Mouse (Mus musculus): ENCODE measurements around the gene Grip1. TPM values are rescaled to one million over a fixed set of nuclear protein-coding genes. Genes with fewer than 3 reads are reported as not detected.
A peak's percentile ranks its signal among the peaks of the same experiment; 100 is the strongest.

Gene Grip1
- polyA plus RNA-seq, 1 experiment = 5.0 TPM

DNA sequence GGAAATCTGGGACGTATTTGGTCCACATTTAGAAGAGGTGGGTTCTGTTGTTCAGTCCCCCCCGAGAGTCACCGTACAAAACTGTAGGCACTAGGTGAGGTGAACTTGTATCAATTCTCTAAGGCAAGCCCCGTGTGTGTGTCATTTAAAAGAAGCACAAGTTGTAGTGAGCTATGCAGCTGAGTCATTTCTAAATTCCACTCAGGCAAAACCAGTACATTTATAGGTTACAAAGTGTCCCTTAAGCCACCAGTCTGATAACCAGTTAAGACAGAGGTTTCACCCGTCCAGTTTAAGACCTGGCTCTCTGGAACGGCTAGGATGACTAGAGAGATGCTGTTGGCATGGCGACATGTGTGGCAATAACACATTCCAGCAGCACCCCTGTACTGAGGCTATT is 351.5 kb downstream of the Grip1 start:
- H3K4me3 ChIP-seq (replicated peaks; ENCODE audit: insufficient read depth, low read depth, low read length) = no peak overlapping the region
- no peak for DNase-seq
- H3K27ac ChIP-seq (ENCODE audit: insufficient read depth, low read length) = no peak overlapping the region
- WGBS = 89% methylated on average over 7 of the region's 7 CpGs
- peaks cover 1% of the 10 kb centered on the region; the same call in 1 of the 2 replicates for H3K27me3 ChIP-seq (ENCODE audit: control insufficient read depth, insufficient read depth, low read length)
- TF ChIP-seq POLR2A (IDR thresholded peaks at IDR 0.05; ENCODE audit: borderline replicate concordance, insufficient read depth, low read length) (no peak), CTCF (IDR thresholded peaks at IDR 0.05; ENCODE audit: borderline replicate concordance, insufficient read depth, low read depth, low read length) (no peak)
- H3K4me1 ChIP-seq (ENCODE audit: control insufficient read depth, insufficient read depth, low read length) = peaks cover 10% of the 10 kb centered on the region

DNA sequence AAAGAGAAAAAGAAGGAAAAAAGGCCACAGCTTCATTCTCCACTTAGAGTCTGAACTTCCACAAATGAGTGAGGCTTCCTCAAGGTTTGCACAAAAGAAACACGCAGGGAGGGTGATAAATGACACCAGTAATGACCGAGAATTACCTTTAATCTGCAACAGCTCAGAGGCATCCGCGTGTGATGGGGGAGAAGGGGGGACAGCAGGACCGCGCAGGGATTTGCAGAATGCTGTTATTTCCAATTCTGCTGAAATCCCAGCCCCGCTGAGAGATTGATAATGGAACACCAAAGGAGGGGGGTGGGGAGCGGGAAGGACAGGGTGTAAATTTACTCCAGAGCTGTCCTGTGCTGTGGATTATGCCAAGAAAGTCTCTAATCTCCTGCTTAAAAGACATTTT is 352.5 kb downstream of the Grip1 start:
- Histone ChIP-seq H3K4me3 (replicated peaks; ENCODE audit: insufficient read depth, low read depth, low read length) (no peak overlapping the region), H3K27ac (ENCODE audit: insufficient read depth, low read length) (no peak overlapping the region), H3K27me3 (ENCODE audit: control insufficient read depth, insufficient read depth, low read length) (peaks cover 1% of the 10 kb centered on the region; the same call in 1 of the 2 replicates), H3K4me1 (ENCODE audit: control insufficient read depth, insufficient read depth, low read length) (peaks cover 10% of the 10 kb centered on the region)
- WGBS = 85% methylated on average over 8 of the region's 8 CpGs
- no peak for DNase-seq
- TF ChIP-seq POLR2A (IDR thresholded peaks at IDR 0.05; ENCODE audit: borderline replicate concordance, insufficient read depth, low read length) = no peak
- TF ChIP-seq CTCF (IDR thresholded peaks at IDR 0.05; ENCODE audit: borderline replicate concordance, insufficient read depth, low read depth, low read length) = no peak

DNA sequence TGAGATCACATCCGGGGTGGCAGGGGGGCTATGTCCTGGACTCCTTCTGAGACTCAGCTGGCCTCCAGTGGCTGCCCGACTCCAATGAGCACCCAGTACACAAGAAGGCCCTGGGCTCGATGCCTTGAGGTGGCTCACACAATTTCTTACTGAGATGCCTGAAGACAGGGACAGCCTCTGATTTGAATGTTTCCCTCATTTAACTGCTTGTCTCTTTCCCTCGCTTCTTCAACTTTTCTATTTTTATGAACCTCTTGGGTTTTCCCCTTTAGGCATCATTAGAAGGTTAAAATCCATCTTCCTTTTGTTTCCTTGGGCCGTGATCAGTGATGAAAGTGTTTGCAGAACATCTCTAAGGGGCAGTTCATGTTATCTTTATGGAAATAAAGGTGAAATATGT is 354.8 kb downstream of the Grip1 start:
- no peak for DNase-seq
- 96% methylated on average over 5 of the region's 5 CpGs for WGBS
- H3K4me3 ChIP-seq (replicated peaks; ENCODE audit: insufficient read depth, low read depth, low read length) = no peak overlapping the region
- H3K27me3 ChIP-seq (ENCODE audit: control insufficient read depth, insufficient read depth, low read length) = peaks cover 1% of the 10 kb centered on the region; the same call in 1 of the 2 replicates
- no peaks in the 10 kb centered on the region for H3K4me1 ChIP-seq (ENCODE audit: control insufficient read depth, insufficient read depth, low read length)
- H3K27ac ChIP-seq (ENCODE audit: insufficient read depth, low read length) = no peak overlapping the region
- TF ChIP-seq CTCF (IDR thresholded peaks at IDR 0.05; ENCODE audit: borderline replicate concordance, insufficient read depth, low read depth, low read length) = no peak

DNA sequence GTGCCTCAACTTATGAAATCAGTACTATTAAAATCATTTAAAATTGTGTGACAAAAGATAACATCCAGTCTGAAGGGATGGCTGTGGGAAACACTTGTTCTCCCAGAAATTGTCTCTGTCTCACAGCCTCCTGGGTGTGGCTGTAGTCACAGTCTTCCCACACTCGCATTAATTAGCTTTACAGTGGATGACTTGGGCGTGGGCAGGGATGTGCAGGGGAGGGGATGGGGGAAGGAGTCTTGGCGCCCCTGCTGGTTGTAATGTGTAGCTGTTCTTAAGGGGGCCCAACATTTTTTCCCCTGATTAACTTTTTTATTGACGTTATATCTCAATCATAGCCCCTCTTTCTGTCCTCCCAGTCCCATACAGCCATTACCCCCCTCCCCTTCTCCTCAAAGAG is 360.5 kb downstream of the Grip1 start:
- no peak for TF ChIP-seq CTCF (IDR thresholded peaks at IDR 0.05; ENCODE audit: borderline replicate concordance, insufficient read depth, low read depth, low read length)
- no peak for TF ChIP-seq POLR2A (IDR thresholded peaks at IDR 0.05; ENCODE audit: borderline replicate concordance, insufficient read depth, low read length)
- WGBS = 76% methylated on average over 4 of the region's 4 CpGs
- H3K4me1 ChIP-seq (ENCODE audit: control insufficient read depth, insufficient read depth, low read length) = peaks cover 2% of the 10 kb centered on the region; the same call in 1 of the 2 replicates
- H3K27me3 ChIP-seq (ENCODE audit: control insufficient read depth, insufficient read depth, low read length) = no peaks in the 10 kb centered on the region; the same call in 1 of the 2 replicates
- no peak overlapping the region for H3K4me3 ChIP-seq (replicated peaks; ENCODE audit: insufficient read depth, low read depth, low read length)
- no peak for DNase-seq
- no peak overlapping the region for H3K27ac ChIP-seq (ENCODE audit: insufficient read depth, low read length)

DNA sequence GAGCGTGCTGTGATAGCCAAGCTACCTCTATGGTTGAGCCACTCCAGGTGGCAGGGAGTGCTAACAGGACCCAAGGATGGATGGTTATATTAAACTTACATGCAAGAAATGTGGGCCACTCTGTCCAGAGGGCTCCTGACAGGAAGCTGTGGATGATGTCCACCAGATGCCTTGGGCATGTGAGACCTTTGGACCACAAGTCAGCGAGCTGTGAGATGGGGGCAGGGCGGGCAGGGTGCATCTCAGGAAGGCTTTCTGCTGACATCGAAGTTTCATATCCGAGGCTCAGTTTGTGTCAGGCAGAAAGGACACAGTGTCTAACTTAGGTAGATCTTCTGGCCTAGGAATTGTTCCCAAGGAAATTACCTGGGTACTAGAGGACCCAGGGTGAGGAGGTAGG is 362.4 kb downstream of the Grip1 start:
- no peak for DNase-seq
- no peak overlapping the region for H3K4me3 ChIP-seq (replicated peaks; ENCODE audit: insufficient read depth, low read depth, low read length)
- 73% methylated on average over 5 of the region's 5 CpGs for WGBS
- H3K27me3 ChIP-seq (ENCODE audit: control insufficient read depth, insufficient read depth, low read length) = no peaks in the 10 kb centered on the region; the same call in 1 of the 2 replicates
- no peak for TF ChIP-seq POLR2A (IDR thresholded peaks at IDR 0.05; ENCODE audit: borderline replicate concordance, insufficient read depth, low read length)
- no peak for TF ChIP-seq CTCF (IDR thresholded peaks at IDR 0.05; ENCODE audit: borderline replicate concordance, insufficient read depth, low read depth, low read length)
- H3K27ac ChIP-seq (ENCODE audit: insufficient read depth, low read length) = no peak overlapping the region
- H3K4me1 ChIP-seq (ENCODE audit: control insufficient read depth, insufficient read depth, low read length) = peaks cover 4% of the 10 kb centered on the region; the same call in 1 of the 2 replicates

DNA sequence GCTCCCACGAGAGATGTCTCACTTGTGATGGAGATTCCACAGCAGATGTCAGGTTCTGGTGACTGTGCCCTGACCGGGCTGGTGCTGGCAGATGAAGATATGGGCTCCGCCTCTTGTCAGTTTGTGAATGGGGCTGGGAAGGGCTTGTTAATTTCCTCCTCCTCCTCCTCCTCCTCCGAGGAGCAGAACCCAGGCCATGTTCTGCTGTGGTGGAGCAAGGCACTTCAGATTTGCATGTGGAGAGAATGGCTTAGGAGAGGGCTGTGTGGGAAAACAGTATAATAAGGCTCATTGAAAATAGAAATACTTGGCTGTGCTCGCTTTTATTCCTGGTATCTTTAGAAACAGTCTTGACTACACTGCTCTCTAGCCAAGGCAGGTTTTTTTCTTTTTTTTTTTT is 364.8 kb downstream of the Grip1 start:
- WGBS = 37% methylated on average over 5 of the region's 5 CpGs

DNA sequence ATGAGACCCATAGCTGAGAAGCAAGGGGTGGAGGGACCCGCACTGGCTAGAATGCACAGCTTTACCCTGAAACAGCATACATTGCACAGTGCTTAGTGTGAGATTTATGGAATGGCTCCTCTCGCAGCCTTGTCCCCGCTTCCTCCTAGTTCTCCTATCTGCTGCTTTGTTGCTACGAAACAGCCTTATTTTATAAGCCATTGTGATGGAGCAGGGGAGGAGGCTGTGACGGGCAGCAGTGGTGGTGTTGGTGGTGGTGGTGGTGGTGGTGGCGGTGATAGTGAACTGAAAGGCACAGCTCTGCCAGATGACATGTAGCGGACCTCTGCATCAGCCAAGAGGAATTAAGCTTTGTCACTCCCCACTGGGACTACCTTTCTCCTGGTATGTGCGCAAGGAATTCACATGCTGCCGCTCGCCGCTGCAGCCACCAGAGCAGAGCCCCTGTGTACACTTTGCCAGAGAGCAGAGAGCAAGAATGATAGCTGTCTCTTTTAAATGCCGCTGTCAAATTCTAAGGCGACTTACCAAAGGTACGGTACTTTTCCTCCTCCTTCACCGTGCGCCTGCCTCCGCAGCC is 365.6 kb downstream of the Grip1 start:
- H3K27me3 ChIP-seq (ENCODE audit: control insufficient read depth, insufficient read depth, low read length) = no peaks in the 10 kb centered on the region; the same call in 1 of the 2 replicates
- TF ChIP-seq POLR2A (IDR thresholded peaks at IDR 0.05; ENCODE audit: borderline replicate concordance, insufficient read depth, low read length) (no peak), CTCF (IDR thresholded peaks at IDR 0.05; ENCODE audit: borderline replicate concordance, insufficient read depth, low read depth, low read length) (no peak)
- 9% methylated on average over 17 of the region's 17 CpGs for WGBS
- DNase-seq = peak in 1 of 2 experiments; percentile 9
- H3K4me3 ChIP-seq (replicated peaks; ENCODE audit: insufficient read depth, low read depth, low read length) = peak overlapping the region; percentile 28
- no peak overlapping the region for H3K27ac ChIP-seq (ENCODE audit: insufficient read depth, low read length)
- H3K4me1 ChIP-seq (ENCODE audit: control insufficient read depth, insufficient read depth, low read length) = peaks cover 4% of the 10 kb centered on the region; the same call in 1 of the 2 replicates

More for the DNA sequence above, 364.8 kb downstream of the Grip1 start:
- no peak overlapping the region for H3K4me3 ChIP-seq (replicated peaks; ENCODE audit: insufficient read depth, low read depth, low read length)
- no peaks in the 10 kb centered on the region; the same call in 1 of the 2 replicates for H3K27me3 ChIP-seq (ENCODE audit: control insufficient read depth, insufficient read depth, low read length)
- peaks cover 4% of the 10 kb centered on the region; the same call in 1 of the 2 replicates for H3K4me1 ChIP-seq (ENCODE audit: control insufficient read depth, insufficient read depth, low read length)
- TF ChIP-seq POLR2A (IDR thresholded peaks at IDR 0.05; ENCODE audit: borderline replicate concordance, insufficient read depth, low read length) (no peak), CTCF (IDR thresholded peaks at IDR 0.05; ENCODE audit: borderline replicate concordance, insufficient read depth, low read depth, low read length) (no peak)
- H3K27ac ChIP-seq (ENCODE audit: insufficient read depth, low read length) = no peak overlapping the region
- no peak for DNase-seq

DNA sequence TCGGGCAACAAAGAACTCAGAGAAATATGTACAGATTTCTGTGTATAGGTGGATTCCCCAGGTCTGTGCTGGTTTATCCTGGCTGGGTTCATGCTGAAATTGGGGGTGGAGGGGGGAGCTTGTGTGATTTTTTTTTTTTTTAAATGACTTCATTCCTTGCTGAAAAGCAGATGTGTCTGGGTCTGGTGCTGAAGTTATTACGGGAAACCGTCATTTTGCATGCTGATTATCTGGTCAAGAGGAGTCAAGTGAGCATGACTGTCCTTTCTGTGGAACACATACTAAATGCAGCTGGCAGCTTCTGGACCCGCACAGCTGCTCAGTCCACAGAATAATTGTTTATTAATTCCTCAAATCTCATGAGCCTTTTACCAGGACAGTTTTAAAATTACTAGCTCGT is 366.1 kb downstream of the Grip1 start:
- H3K4me3 ChIP-seq (replicated peaks; ENCODE audit: insufficient read depth, low read depth, low read length) = no peak overlapping the region
- H3K4me1 ChIP-seq (ENCODE audit: control insufficient read depth, insufficient read depth, low read length) = peaks cover 4% of the 10 kb centered on the region; the same call in 1 of the 2 replicates
- no peak overlapping the region for H3K27ac ChIP-seq (ENCODE audit: insufficient read depth, low read length)
- 14% methylated on average over 5 of the region's 5 CpGs for WGBS
- H3K27me3 ChIP-seq (ENCODE audit: control insufficient read depth, insufficient read depth, low read length) = no peaks in the 10 kb centered on the region; the same call in 1 of the 2 replicates
- DNase-seq = no peak
- TF ChIP-seq POLR2A (IDR thresholded peaks at IDR 0.05; ENCODE audit: borderline replicate concordance, insufficient read depth, low read length) (no peak), CTCF (IDR thresholded peaks at IDR 0.05; ENCODE audit: borderline replicate concordance, insufficient read depth, low read depth, low read length) (no peak)
